Mouse (Mus musculus) frontal cortex, adult 2 months (tissue): ENCODE measurements at regions not wholly inside any gene's neighbourhood (a gene's known extent, or its start where the extent isn't known, plus 50 kb on each side); places are given as distances from the start of the nearest gene placed in this dataset.

Experiments used
- DNase-seq, 2 experiments: peaks; one replicate each; pipeline ENCODE4 v3.0.0; 2022; ENCODE audit warnings: low spot score in 1 of 2; ENCODE audit errors: extremely low spot score in 1 of 2

- DNase-seq, result peak in 1 of 2 experiments; percentile 50
Observed at GRCm38 (mm10) chr10:120666985-120667677, 190.9 kb upstream of the Hmga2 start.

DNA sequence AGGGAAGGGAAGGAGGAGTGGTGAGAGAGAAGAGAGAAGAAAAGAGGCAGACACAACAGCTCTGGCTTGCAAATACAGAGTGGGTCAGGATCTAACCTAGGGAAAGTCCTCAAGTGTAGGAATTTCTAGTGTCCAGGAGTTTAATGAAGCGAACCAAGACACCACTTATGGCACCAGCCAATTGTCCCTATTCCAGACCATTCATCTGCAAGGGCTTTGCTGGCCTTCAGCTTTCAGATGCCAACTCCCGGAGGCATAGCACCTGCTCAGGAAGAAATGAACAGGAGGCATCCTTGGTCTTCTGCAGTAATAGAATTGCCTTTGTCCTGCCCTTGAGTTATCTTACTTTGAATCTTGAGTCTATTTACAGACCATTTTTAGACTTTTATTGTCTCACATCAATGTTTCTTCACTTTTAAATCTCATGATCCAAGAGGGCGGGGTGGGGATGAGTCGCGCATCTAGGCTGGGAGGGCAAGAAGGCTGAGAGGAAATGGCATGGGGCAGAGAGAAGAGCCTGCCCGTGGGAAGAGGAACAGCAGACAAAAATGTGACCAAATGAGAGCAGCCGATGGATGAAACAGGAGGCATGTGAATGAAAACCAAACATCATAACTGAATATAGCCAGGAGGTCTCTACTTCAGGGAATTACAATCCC, 190.1 kb upstream of the Hmga2 start:
- DNase-seq, result no peak

- no peak for DNase-seq
Observed at GRCm38 (mm10) chr10:120665670-120666069, 189.4 kb upstream of the Hmga2 start.

DNA sequence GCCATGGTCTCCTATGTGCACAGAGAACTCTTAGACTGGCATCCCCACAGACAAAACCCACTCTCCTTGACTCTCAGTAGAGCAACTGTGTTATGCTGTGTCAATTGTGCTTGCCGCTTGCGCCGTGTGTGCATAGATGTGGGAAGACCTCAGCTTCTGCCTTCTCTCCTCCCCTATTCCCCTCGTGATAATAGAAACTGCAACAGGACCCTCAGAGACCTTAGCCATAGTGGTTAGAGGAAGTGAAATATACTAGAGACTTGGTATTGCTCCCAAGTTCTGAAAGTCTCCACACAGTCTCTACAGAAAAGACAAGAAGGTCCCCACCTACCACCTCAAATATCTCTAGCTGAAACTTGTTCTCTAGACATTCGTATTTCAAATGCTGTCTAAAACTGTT, 188.2 kb upstream of the Hmga2 start:
- no peak for DNase-seq

- no peak for DNase-seq
Observed at GRCm38 (mm10) chr10:120663396-120663795, 187.1 kb upstream of the Hmga2 start.

DNA sequence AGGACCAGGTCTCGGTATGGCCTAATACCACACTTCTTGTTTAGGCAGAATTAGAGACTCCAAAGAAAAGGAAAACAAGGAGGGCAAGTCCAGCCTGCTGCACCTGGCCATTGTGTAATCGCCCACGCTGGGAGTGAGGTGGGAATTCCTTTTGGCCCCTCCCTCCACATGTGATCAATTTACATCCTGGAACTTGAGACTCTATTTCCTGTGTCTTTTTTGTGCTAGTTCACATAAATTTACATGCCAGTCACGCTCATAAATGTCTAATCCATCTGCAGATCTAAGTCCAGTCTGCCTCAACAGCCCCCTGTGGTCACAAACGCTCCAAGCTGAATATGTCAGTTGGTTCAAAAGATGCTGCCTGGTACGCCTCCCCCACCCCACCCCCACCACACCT, 184.2 kb upstream of the Hmga2 start:
- no peak for DNase-seq

DNA sequence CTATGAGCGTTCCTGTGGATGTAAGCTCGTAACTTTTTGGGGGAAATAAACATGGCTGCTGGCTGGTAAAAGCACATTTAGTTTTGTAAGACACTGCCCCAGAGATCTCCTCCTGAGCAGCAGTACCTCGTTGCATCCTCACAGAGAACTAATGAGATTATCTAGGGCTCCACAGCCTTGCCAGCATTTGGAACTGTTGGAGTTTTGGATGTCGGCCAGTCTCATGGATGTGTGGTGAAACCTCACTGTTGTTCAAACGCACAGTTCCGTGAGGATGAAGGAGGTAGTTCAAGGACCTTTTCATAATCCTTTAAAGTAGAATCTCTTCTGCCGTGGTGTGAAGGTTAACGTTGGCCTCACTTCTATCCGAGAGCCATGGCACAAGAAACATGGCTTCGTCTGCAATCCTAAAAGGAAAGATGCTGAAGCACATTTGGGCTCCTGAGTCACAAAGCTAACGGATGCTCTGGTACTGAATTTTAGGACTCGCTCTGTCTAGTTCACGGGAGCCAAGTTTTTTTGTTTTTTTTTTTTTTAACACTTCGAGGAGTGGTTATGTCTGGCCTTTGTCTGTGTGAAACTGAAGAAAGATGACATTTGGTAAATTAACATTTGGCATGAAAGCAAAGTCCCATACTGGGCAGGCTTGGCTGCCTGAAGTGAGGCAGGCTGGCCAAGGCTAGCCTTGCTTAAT, 179.1 kb upstream of the Hmga2 start:
- no peak for DNase-seq

GRCm38 (mm10) chr10:120652525-120653215, 176.4 kb upstream of the Hmga2 start:
- DNase-seq, result no peak

DNA sequence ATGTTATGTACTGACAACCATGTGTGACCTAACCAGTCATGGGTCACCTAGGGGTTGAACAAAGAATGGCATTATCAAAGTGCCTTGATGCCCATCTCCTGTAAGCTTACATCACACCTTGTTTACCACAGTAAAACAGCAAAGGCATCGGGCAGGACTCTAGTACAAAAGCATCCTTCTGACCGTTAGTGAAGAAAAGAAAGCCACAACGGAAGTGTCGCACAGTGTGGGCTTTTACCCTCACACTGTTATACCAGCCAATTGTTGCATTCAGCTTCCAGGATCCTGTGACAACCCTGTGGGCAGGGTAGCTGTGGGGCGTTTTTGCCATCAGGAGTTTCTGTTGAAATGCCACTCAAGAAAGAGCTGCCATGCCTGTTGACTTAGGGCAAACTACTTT, 175.6 kb upstream of the Hmga2 start:
- no peak for DNase-seq

DNA sequence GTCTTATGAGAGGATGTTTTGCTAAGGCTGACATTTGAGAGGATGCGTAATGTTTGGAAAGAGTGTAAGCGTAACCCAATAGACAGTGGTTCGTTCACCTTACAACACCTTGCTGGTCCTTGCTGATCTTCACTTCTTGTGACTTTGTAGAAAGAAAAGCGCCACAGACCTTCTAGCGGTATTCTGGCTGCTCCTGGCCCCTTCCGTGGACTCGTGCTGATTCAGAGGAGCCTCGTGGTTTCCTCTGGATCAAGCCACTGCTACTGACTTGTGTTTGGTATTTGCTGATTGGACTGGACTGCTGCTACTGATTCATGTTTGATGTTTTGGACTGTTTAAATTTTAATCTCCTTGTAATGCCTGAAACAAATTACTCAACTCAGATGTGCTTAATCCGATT, 174.1 kb upstream of the Hmga2 start:
- no peak for DNase-seq

- no peak for DNase-seq
Observed at GRCm38 (mm10) chr10:120648741-120649140, 172.5 kb upstream of the Hmga2 start.

GRCm38 (mm10) chr10:120648031-120648430, 171.8 kb upstream of the Hmga2 start:
- no peak for DNase-seq

DNA sequence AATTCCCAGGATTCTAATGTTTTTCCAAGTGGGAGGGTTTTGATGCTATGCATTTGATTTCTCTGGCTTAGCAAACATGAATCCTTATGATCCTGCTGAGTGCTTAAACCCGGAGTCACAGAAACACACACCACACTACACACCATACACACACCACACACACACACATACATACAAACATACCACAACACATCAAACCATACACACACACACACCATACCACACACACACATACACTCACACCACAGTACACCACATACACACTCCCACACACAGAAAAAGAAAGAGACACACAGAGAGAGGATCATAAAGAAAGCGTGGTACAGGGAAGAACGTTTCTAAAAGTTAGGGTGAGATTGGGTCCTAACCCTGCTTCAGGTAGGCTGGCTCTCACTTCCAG, 171.1 kb upstream of the Hmga2 start:
- no peak for DNase-seq

DNA sequence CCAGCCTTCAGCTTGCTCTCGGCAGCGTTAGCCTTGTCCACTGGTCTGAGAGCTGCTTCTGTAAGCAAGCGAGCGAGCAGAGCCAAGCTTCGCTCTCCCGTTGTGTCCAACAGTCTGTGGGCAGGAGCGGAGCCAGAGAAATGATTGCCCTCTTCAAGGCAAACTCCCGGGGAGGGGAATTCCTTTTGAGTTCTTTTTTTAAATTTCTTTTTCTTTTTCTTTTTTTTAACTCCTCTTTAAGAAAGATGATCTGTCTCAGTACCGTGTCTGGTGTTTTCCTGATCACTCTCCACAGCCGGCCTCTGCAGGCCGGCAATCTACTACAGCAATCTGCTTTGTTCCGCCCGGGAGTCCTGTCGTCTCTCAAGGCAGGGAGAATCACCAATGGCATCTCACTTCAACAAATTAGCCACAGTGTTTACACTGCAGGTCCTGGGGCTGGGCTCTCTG, 170.6 kb upstream of the Hmga2 start:
- no peak for DNase-seq

- DNase-seq, result no peak
Observed at GRCm38 (mm10) chr10:120640847-120641246, 164.6 kb upstream of the Hmga2 start.

DNA sequence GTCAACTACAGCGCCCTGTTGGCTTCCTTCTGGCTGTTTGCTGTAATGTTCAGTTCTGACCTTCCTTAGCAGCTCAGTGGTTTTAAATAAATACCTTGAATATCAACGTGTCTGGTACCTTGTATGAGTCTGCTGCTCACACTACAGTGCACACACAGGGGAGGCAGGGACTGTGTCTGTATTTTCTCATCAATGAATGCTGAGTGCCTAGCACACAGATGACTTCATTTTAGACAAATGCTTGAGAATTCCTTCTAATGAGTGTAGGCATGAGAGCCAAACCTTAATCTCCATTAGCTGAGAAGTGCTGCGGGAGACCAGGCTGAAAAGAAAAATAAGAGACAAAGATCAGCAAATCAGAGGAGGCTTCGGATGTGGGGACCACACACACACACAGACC, 162.0 kb upstream of the Hmga2 start:
- DNase-seq, result no peak

DNA sequence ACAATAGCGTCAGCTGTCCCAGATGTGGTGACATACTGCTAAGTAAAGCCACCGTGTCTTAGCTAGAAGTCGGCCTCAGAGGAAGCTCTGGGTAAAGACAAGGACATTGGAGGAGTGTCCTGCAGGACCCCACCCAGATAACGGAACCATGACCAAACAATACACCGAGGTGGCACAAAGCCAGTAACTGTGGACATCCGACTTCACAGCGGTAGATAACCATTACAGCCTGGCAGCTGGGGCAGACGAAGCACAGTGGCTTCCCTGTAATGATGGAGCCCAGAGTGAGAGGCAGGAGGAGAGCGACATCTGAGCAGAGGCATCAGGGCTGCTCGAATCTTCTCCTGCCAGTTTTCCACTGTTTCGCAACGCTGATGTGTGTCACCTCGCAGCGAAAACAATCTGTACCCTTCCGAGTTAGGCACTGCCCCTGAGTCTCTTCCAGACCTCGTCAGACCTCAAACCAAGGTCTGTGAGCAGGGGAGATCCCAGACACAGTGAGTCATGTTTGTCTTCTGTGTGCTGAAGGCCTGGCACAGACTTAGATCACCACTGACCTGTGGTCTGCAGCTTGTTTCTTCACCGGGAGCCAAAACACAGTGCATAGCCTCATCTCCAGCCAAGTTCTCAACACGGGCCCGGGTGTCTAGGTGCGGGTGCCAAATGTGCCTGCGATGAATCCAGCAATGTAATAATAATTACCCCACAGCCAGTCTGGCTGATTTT, 159.7 kb upstream of the Hmga2 start:
- DNase-seq, result no peak

DNA sequence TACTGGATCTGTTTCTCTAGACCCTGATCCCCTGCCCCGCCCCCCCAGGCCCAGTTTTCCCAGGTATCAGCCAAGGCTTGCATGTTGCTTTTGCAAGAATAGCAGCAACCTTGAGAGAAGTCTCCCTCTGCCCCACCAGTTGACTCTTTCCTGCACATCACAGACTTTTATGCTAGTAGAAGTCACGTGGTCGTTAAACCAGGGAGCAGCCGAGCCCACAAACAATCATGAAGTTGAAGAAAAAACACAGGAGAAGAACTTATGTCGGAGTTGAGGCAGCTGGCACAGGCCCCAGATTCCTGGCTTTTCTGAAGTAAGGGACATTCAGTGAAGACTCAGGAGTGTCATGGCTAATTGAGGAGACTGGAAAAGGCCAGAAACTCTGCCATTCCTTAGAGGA, 158.9 kb upstream of the Hmga2 start:
- DNase-seq, result no peak

DNA sequence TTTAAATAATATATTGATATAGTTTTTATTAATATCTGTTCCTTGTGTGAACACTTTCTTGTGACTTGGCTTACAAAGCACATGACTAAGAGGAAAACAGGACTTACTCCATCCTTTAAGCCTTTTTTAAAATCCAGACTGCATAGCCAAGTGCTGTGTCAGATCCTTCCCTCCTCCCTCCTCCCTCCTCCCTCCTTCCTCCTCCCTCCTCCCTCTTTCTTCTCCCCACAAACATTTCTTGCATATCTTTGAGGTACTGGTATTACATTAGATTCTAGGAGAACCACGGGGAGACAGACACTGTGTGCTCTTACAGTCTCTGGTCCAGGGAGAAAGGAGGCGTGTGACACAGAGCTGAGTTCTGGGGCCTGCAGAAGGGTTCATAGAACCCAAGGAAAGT, 155.8 kb upstream of the Hmga2 start:
- no peak for DNase-seq

GRCm38 (mm10) chr10:120628066-120628465, 151.8 kb upstream of the Hmga2 start:
- no peak for DNase-seq

DNA sequence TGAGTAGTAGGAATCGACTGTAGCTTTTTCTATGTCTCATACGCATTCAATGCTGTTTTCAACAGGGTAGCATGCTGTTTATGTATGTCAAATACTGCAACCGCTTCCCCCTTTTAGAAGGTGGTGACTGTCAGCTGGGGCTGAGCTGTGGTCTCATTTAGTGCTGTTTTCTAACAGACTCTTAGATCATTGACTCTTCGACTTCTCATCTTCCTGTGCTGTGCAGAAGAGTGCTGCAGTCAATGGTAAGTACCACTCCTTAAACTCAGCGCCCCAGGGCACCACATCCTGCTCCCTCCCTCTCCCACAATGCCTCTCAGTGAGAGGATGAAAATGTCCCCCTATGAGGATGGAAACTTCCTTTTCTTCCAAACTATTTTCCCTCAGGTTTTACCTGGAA, 149.2 kb upstream of the Hmga2 start:
- DNase-seq, result no peak
